Mouse (Mus musculus) ES-Bruce4 (cell line): ENCODE data around the gene Ttc28.

Experiments
- CTCF ChIP-seq: IDR thresholded peaks from one replicate; pipeline ENCODE4 v1.8.1; 2011; ENCODE audit warnings: low read depth, low read length
- EP300 ChIP-seq: IDR thresholded peaks from 2 replicates; pipeline ENCODE4 v1.6.1; 2011; ENCODE audit warnings: low read depth, low read length; ENCODE audit not compliant: insufficient read depth

- TF ChIP-seq CTCF, result peak; percentile 88
- no peak for TF ChIP-seq EP300
These were observed 394.0 kb downstream of the Ttc28 start for GRCm38 (mm10) chr5:111273589-111273988.
